Mouse (Mus musculus): ENCODE measurements around the gene Aamdc.

The Aamdc gene

GRCm38 (mm10) chr7:97579067-97579975 is at the start of gene Aamdc, which contains the start of gene Rsf1:
TSS of gene Aamdc (minus strand) at chr7:97579497.
TSS of gene Rsf1 (plus strand) at chr7:97579889.
- in situ Hi-C loops (cut with MboI; ENCODE audit: low sequenced_read_pairs) = no loop called here

- in situ Hi-C loops (cut with MboI; ENCODE audit: low sequenced_read_pairs) = no loop called here
Observed at GRCm38 (mm10) chr7:97623402-97623801, 44.1 kb upstream of the Aamdc start.

- in situ Hi-C loops (cut with MboI; ENCODE audit: low sequenced_read_pairs) = no loop called here
Observed at GRCm38 (mm10) chr7:97622676-97623075, 43.4 kb upstream of the Aamdc start.

- in situ Hi-C loops (cut with MboI; ENCODE audit: low sequenced_read_pairs) = no loop called here
Observed at GRCm38 (mm10) chr7:97621346-97621745, 42.0 kb upstream of the Aamdc start.

- in situ Hi-C loops (cut with MboI; ENCODE audit: low sequenced_read_pairs) = no loop called here
Observed at GRCm38 (mm10) chr7:97598548-97598947, 19.3 kb upstream of the Aamdc start.

GRCm38 (mm10) chr7:97593535-97593934 is 14.2 kb upstream of the Aamdc start:
- in situ Hi-C loops (cut with MboI; ENCODE audit: low sequenced_read_pairs) = no loop called here

GRCm38 (mm10) chr7:97592396-97592795 is 13.1 kb upstream of the Aamdc start:
- in situ Hi-C loops (cut with MboI; ENCODE audit: low sequenced_read_pairs) = no loop called here

GRCm38 (mm10) chr7:97591336-97591735 is 12.0 kb upstream of the Aamdc start:
- in situ Hi-C loops (cut with MboI; ENCODE audit: low sequenced_read_pairs) = no loop called here

GRCm38 (mm10) chr7:97590488-97590887 is 11.2 kb upstream of the Aamdc start:
- in situ Hi-C loops (cut with MboI; ENCODE audit: low sequenced_read_pairs) = no loop called here

- in situ Hi-C loops (cut with MboI; ENCODE audit: low sequenced_read_pairs) = no loop called here
Observed at GRCm38 (mm10) chr7:97588506-97588905, 9.2 kb upstream of the Aamdc start.

- in situ Hi-C loops (cut with MboI; ENCODE audit: low sequenced_read_pairs) = no loop called here
Observed at GRCm38 (mm10) chr7:97580843-97581214, 1.5 kb upstream of the Aamdc start.

GRCm38 (mm10) chr7:97579976-97580842 is 912 bp upstream of the Aamdc start:
- in situ Hi-C loops (cut with MboI; ENCODE audit: low sequenced_read_pairs) = no loop called here

- in situ Hi-C loops (cut with MboI; ENCODE audit: low sequenced_read_pairs) = no loop called here
Observed at GRCm38 (mm10) chr7:97578361-97579066, 783 bp downstream of the Aamdc start.

GRCm38 (mm10) chr7:97570389-97570788 is 8.9 kb downstream of the Aamdc start:
- in situ Hi-C loops (cut with MboI; ENCODE audit: low sequenced_read_pairs) = no loop called here

GRCm38 (mm10) chr7:97569372-97569771 is 9.9 kb downstream of the Aamdc start:
- in situ Hi-C loops (cut with MboI; ENCODE audit: low sequenced_read_pairs) = no loop called here

GRCm38 (mm10) chr7:97563576-97563975 is 15.7 kb downstream of the Aamdc start:
- in situ Hi-C loops (cut with MboI; ENCODE audit: low sequenced_read_pairs) = no loop called here

GRCm38 (mm10) chr7:97550673-97551072 is 28.6 kb downstream of the Aamdc start:
- in situ Hi-C loops (cut with MboI; ENCODE audit: low sequenced_read_pairs) = no loop called here

- in situ Hi-C loops (cut with MboI; ENCODE audit: low sequenced_read_pairs) = no loop called here
Observed at GRCm38 (mm10) chr7:97549301-97549700, 30.0 kb downstream of the Aamdc start.

- in situ Hi-C loops (cut with MboI; ENCODE audit: low sequenced_read_pairs) = no loop called here
Observed at GRCm38 (mm10) chr7:97546462-97546861, 32.8 kb downstream of the Aamdc start.

GRCm38 (mm10) chr7:97536571-97536970 is 42.7 kb downstream of the Aamdc start:
- in situ Hi-C loops (cut with MboI; ENCODE audit: low sequenced_read_pairs) = no loop called here

- in situ Hi-C loops (cut with MboI; ENCODE audit: low sequenced_read_pairs) = no loop called here
Observed at GRCm38 (mm10) chr7:97535531-97535930, 43.8 kb downstream of the Aamdc start.
